Mouse (Mus musculus) adrenal gland, adult 2 months (tissue): ENCODE results near the gene Scn10a. TPM values are rescaled to one million over a fixed set of nuclear protein-coding genes. Genes with fewer than 3 reads are reported as not detected.

Experiments used
- DNase-seq: peaks from one replicate; pipeline ENCODE4 v3.0.0; 2021
- long read RNA-seq: library from polyadenylated mRNA; stranded (forward); transcript quantifications from one replicate; pipeline ENCODE4 v2.0.0, GENCODE M21; 2021
- polyA plus RNA-seq: library from polyadenylated mRNA; depleted of rRNA; stranded (reverse); fragments of >200 nt; gene quantifications from 2 replicates; pipeline ENCODE4 v1.2.3, GENCODE M21; 2012; rRNA removed
- total RNA-seq, 2 experiments: library from RNA; stranded (reverse); gene quantifications; 2 replicates each; pipeline ENCODE4 v1.2.3; 2021

Scn10a gene
- total RNA-seq (not detected), polyA plus RNA-seq (not detected in 2 replicates)
- long read RNA-seq, result 0 reads

DNA sequence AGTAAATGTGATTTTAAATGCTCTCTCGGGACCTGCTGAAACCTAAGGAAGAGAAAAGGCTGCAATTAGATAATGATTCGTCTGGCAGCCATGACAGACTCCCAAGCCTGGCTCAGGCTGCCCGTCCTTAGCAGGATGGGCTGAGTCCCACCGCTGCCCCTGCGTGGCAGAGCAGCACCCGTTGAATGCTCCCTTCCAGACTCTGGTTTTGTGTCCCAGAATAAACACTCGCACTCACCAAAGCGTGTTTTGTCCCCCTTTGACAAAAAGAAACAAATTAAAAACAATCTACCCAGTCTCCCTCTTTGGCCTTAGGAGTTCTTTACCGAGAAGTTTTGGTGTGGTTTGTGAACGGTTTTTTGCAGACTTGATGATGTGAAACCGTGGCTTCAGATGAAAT, at the start of gene Scn10a:
Scn10a (minus strand) TSS at position 101 of the 400 bp plus-strand sequence.
- no peak for DNase-seq

DNA sequence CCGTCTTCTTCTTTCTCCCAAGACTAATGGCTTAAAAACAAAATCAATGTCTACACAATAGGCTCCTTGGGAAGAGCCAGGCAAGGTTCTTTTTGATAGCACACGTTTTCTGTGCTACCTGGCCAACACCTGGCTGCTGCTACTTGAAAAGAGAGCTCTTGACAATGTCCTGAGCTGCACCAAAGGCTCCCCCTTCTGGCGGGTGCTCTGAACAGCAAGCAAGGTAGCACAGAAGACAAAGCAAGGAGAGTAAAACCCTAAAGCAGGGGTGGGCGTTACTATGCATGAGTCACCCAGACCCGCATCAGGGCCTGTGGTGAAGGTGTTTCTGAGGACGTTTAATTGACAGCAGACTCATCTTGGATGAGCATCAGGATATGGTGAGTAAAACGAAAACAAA, 49.5 kb upstream of the Scn10a start:
- peak; percentile 8 for DNase-seq

DNA sequence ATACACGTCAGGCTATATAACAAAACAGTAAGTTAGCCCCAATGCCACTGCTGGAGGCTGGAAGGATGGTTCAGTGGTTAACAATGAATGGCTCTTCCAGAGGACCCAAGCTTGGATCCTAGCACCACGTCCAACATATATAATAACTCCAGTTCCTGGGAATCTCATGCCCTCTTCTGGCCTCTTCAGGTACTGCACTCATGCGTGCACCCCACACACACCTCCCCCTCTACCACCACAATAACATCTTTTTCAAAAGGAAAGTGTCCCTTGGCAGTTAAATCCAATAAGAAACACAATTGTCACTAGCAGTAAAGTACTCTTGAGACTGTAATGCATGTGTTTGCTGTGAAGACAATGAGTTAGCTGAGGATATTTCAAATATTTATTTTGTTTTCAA, 41.1 kb upstream of the Scn10a start:
- DNase-seq, result no peak

DNA sequence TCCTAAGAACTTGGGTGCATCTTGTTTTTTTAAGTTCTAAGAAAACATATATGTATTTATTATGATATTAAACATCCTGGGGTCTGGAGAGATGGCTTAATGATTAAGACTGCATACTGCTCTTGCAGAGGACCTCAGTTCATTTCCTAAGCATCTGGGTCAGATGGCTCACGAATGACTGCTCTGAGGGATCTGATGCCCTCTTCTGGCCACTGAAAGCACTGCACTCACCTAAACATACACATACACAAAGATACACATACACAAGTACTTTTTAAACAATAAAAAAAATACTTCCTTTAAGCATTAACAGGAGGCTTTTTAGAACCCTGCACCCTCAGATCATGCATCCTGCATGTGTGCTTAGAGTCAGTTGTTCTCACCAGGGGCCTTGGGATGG, 40.3 kb upstream of the Scn10a start:
- no peak for DNase-seq

DNA sequence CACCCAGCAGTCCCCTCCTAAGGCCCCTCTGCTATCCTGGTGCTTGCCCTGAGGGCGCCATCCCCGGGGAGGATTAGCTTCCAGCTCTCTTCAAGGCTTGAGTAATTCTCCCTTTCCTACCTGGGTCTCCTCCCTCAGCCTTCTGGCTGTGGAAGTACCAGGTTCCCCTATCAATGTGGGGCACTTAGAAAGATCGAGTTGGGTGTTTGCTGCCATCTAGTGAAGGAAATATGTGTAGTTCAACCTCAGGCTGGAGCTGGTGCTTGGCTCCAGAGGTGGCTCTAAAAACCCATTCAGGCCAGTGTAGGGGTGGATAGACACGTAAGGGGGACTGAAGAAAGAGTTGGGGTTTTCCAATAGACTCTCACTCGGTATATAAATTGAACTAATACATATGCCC, 32.4 kb upstream of the Scn10a start:
- peak; percentile 16 for DNase-seq

DNA sequence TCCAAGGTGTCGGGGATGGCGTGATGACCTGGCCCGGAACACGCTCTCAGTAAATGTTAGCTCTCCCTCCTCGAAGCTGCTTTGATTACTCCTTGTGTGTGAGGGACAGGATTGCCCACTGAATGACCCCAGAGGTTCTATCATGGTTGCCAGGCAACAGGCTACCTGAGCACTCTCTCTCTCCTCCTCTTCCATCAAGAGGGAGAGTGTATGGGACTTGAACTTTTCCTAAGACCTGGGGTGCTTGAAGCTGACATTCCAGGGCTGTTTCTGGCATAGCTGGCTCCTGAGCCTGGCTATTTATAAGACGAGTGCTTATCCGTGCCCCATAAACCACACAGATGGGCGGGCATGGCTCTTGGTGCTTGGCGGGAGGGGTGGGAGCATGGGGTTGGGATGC, 30.0 kb upstream of the Scn10a start:
- no peak for DNase-seq

DNA sequence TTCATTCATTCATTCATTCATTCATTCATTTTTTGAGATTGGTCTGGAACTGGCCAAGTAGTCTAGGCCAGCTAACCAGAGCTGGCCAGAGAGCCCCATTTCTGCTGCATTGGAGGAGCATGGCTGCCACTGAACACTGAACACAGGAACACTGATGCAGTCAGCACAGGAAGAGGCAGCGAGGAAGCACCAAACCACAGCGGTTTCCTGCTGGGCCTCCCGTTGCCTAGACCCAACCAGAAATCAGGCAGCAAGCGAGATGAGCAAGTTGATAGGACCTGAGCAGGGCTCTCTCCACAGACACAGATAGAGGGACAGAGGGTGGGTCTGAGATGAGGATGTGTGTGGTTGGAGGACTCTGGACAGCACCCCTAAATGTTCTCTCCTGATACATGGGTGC, 24.8 kb upstream of the Scn10a start:
- no peak for DNase-seq

DNA sequence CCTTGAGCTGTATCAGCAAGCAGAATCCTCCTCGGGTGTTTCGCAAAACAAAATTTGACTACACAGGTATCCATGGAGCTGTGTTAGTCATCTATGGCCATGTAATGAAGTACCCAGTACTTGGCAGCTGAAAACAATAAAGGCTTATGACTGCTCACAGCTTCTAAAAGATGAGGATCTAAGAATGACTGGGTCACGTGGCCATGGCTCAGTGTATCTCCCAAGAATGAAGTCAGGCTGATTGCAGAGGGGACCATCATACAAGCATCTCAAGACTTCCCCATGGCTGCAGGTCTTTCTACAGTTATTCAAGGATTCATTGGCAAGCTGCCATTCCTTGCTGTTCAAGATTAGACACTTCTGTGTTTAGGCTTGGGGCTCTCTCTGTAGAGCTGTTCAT, 24.2 kb upstream of the Scn10a start:
- peak; percentile 4 for DNase-seq

DNA sequence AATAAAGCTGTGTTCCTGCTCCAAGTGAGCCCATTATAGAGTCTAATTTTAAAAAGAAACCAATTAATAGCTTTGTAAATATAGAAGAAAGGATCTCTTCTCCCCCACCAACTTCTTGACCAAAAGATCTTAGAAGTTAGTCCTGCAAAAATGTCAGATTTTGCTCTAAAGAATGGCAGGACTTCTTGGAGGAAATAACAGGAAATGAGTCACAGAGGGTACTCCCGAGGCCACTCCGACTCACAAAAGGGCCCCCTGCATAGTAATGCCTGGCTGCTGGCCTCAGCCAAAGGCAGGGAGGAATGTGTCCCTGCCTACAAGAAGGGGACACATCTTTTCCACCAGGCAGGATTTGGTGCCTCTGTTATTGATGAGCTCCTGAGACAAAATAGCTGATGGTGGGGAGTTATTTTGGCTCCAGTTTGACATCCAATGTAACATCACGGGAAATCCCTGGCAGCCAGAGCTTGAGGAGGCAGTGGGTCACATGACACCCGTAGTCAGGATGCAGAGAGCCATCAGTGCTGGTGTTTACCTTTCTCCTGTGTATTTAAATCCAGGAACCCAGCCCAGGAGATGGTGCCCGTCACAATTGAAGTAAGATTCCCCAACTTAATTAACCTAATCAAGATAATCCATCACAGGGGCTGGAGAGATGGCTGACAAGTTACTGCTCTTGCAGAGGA, 22.1 kb upstream of the Scn10a start:
- no peak for DNase-seq

DNA sequence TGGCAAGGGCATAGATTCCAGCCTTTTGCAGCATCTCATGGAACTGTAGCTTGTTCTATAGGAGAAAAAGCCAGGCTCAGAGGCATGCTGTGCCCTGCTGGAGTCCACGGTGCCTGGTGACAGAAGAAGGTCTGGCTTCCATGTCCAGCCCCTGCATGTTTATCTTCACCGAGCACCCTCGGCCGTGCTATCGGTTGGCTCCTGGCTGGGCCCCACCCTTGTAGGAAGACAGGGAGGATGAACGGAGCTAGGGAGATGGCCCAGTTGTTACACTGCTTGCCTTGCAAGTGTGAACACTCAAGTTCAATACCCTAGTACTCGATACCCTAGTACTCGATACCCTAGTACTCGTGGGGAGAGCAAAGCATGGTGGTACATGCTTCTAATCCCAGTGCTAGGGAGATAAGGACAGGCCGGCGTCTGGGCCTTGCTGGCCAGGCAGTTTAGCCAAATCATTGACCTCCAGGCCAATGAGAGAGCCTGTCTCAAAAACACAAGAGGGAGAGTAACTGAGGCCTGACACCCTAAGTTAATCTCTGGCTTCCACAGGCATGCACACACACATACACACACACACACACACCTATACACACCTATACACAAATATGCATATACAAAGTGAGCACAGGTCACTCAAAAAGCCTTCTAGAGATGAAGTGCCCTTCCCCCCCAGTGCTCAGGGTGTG, 9.4 kb upstream of the Scn10a start:
- DNase-seq, result no peak

DNA sequence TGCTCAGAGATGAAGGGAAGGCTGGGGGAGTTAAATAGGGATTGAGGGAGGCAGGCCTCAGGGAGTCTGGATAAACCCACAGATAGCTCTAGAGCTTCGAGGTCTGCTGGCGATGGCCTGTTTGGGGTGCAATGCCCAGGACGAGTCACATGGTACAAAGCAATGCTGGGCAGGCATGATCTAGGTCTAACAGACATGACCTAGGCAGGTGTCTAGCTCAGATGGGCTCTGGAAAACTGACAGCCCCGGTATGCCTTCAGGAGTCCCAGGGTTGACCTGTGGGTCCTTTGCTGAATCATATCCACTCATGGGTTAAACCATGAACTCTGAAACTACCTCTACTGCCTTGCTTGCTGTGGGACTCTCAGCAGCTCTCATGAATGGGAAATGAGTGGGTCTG, 7.9 kb upstream of the Scn10a start:
- DNase-seq, result no peak

DNA sequence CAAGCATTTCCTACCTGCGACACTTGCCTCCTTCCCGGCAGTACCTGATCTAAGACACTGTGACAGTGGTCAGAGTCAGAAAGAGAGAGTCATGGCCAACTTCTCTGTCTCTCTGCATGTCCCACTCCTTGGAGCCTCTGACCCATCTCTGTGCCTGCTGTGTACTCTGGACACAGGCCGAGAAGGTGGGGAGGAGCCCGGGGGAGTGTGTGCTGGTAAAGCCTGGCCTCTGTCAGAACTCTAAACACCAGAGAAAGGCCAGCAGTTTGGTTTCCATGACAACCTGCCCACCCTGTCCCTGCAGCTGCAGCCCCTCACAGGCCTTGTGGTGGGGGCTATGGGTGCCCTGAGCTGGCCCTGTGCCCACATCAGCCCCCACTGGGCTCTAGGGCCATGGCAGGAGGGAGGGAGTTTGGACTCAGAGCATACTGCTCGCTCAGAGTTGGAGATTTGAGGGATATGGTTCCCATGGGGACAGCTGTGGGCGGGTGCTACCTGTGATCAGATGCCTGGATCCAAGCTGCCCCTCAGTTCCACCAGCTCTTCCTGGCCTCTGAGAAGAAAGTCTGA, 6.3 kb upstream of the Scn10a start:
- DNase-seq, result no peak

DNA sequence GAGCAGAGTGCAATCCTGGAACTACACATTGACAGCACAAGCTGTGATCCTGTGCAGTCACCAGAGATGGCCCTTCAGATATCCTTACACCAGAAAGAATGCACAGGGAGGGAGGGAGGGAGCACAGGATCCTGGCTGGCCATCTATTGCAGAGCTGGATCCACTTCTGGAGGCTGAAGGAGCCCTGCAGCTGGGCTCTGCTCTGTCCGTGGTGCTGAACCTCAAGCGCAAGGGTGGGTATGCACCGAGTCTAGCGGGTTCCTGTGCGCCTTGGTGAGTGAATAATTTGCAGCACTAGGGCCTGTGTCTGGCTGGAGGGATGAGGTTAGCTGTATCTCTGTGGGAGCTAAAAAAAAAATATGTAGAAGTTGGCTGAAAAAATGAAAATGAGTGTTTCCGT, 12.4 kb downstream of the Scn10a start:
- peak; percentile 65 for DNase-seq

DNA sequence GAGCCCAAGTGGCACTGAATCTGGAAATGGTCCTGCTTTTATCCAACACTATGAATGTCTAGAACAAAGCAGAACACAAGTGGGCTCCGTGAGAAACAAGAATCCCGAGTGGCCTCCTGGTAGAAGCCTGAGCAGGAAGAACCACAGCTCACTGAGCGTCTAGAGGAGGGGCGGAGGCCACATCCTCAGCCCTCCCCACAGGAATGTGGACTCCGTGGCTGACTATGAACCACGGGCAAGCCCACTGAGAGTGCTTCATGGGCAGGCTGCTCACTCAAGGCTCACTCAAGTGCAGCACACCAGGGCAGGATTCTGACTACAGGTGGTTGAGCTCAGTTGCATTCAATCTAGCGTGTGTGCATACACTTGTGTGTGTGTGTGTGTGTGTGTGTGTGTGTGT, 27.6 kb downstream of the Scn10a start:
- no peak for DNase-seq

DNA sequence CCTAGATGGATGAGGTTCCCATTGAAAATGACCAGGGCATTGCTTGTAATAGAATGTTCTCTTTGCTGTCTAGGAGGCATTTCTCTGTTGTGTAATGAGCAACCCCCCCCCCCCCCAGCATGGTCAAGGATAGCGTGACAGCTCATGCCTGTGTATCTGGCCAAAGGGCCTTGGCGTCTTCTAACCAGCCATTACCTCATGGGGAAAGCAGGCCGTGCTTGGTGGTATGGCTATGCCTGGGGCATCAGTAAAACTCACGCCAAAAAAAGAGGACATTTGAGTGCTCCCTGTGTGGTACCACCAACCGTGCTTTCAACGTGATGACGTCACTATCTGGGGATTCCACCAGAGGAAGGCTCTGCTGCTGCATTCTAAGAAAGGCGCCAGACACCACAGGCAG, 28.1 kb downstream of the Scn10a start:
- peak; percentile 63 for DNase-seq

DNA sequence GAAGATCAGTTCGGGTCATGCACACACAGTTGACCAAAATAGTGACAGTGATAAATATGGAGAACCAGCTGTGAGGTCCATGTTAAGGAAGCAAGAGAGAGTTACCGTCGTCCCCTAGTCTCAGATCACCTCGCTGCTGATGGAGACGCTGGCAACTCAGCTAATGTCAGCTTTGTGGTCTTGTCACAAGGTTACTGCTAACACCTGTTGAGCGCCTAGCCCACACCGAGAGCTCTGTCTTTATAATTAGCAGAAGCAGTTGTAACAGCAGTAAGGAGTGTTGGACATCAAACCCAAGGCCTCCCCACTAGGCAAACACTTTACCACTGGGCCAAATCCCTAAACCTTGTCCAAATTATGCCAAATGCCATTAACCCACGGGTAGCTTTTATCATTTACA, 31.2 kb downstream of the Scn10a start:
- DNase-seq, result no peak

DNA sequence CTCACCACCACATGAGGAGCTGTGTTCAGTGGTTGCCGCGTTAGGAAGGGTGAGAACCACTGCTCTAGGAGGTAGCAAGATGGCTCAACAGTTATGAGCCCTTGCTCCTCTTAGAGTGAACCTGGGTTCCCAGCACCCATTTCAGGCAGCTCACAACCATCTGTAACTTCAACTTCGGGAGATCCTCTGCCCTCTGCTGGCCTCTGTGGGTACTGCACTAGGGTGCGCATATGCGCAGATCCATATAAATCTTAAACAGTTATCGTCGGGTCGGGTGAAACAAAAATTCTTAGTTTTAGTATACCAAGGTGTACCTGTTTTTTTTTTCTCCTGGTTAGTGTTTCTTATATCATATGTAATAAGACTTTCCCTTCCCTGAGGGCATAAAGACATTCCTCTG, 32.9 kb downstream of the Scn10a start:
- DNase-seq, result no peak

DNA sequence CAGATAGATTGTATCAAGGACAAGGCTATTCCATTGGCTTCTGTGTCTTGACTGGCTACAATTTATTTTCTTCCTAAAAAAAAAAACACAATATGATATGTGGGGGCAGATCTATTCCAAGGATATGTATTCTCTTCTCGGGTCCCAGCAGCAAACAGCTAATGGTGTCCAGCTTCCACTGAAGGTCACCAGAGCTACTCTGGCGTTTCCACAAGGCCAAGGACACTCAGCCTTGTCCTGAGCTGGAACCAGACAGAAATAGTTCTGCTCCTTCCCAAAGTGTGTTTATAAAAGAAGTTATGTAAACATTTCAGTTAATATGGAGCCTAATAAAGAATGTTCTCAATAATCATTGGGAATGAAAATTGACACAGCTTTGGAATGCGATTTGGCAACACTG, 38.2 kb downstream of the Scn10a start:
- peak; percentile 29 for DNase-seq

DNA sequence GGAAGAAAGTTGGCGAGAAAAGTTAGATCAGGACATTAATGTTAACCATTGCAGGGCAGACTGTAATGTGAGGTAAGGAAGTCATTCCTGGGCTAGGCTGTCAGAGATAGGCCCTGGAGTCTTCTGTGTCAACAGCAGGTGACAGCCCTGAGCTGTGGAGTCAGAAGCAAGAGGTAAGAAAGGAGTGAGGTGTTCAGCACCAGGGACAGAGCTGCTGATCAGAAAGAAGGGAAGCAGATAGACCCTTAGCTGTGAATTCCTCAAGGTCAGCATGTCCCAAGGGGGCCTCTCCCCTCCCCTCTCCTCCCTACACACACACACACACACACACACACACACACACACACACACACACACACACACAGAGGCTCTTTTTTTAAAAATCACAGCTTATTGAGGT, 55.0 kb downstream of the Scn10a start:
- no peak for DNase-seq

DNA sequence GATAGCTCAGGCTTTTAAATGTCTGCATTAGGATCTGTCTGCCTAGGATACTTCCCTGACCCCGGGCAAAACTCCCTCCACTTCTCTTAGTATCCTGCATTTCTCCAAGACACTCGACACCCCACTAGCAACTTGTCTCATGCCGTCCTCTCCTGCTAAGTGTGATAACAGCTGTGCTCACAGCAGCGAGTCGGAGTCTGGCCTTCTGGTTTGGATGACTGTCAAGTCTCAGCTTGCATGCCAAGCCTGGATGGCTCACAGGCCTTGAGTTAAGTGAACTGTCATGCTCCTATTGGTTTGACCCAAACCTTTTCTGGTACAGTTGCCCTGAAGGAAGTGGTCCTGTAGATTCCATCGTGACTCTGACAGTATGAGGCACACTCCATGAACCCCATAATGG, 63.0 kb downstream of the Scn10a start:
- peak; percentile 71 for DNase-seq

DNA sequence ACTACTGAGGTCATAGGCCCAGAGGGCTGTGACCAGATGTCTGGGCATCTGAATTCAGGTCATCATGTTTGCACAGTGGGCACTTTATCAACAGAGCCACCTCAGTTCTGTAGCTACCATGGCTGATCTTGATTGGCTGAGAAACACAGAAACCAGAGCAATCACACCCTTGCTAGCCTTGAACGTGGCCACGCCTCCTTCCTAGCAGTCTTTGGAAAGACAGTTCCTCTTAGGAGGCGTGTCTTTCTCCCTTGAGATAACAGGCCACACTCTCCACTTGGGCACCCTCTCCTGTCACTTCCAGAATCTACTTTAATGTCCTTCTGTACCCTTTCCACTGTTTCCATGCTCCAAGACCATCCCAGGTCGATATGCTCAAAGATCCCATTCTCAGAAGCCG, 65.4 kb downstream of the Scn10a start:
- DNase-seq, result no peak

DNA sequence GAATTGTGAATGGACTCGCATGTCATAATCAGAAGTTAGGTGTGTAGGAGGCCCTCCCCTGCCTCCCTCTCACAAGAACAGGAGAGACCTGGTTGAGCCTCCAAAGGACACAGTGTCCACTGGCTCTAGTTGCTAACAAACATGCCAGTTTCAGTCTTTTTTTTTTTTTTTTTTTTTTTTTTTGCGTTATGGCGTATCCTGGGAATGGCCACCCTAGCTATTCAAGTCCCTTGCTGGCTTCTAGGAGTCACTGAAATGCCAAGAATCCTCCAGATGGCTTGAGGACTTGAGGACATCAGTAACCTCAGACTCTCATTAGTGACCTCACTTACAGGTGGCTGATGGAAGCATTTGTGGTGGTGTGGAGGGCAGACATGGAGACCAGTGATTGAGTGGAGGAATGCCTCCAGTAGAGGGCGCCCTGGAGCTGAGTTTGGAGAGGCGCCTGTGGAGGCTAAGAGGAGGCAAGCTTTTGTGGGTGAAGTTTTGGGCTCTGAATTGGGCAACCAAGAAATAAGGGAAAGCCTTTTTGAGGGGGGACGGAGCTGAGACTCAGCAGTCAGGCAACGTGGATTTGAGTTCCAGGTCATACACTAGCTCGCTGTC, 72.1 kb downstream of the Scn10a start:
- peak; percentile 56 for DNase-seq

DNA sequence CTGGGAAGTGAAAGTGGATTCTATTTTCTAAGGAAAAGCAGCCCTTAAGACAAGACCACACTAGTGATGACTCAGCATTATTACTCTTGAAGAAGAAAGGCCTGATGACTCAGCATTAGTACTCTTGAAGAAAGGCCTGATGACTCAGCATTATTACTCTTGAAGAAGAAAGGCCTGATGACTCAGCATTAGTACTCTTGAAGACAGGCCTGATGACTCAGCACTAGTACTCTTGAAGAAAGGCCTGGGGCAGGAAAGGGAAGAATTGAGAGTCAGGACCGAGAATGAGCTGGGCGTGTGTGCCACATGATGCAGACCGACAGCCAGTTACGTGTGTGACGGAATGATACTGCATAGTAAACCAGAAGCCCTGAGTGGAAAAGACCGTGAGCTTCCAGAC, 77.1 kb downstream of the Scn10a start:
- no peak for DNase-seq
